Mouse (Mus musculus) bone marrow, adult 2 months (tissue): ENCODE data around the gene Fggy.

Source experiments
- CTCF ChIP-seq: fragments of 200-500 bp; IDR thresholded peaks from 2 replicates; pipeline ENCODE4 v1.5.1; 2011; ENCODE audit warnings: low read length, control low read depth; ENCODE audit not compliant: control insufficient read depth, insufficient read depth
- POLR2A ChIP-seq: fragments of 200-500 bp; IDR thresholded peaks from 2 replicates; pipeline ENCODE4 v1.6.1; 2011; ENCODE audit warnings: low read depth, mild to moderate bottlenecking, control low read depth, low read length, borderline replicate concordance; ENCODE audit not compliant: control insufficient read depth

DNA sequence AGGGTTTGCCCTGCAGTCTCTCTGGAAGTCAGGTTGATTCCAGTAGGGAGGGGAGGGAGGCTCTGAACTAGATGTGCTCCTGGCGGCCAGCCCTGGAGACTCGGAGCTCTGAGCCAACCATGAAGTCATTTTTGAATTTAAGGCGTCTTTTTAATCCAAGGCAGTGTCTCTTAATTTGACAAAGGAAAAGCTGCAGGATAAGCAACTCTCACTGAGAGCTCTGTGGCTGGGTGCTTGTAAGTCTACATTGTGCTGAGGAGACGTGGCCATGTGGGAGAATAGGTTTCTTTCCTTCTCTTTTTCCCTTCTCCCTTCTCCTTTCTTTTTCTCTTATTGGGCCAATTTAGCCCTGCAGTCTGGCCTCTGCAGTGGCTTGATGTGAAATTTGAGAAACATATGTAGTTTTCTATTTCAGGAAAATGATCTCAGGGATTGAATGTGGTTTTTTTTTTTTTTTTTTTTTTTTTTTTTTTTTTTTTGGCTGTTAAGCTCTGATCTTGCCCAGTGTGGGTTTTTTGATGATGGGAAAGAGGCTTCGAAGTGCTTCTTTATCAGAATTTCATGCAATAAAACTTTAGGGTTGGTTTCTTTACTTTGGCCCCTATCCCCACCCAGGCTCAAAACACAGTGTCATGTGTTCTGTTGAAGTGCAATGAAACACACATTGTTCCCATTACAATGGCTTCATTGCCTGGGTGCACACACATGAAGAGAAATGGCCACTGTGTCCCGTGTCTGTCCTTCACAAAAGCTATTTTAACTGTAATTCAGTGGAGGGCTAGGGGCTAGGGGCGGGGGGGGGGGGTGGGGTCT lies 79.8 kb downstream of the Fggy start:
- TF ChIP-seq CTCF: no peak
- no peak for TF ChIP-seq POLR2A
